Mouse (Mus musculus) effector memory CD4-positive, alpha-beta T cell, adult 5 months (primary cell): ENCODE data around the gene Pcif1. TPM values are rescaled to one million over a fixed set of nuclear protein-coding genes. Genes with fewer than 3 reads are reported as not detected.

Experiments used
- polyA plus RNA-seq: library from polyadenylated mRNA; unstranded; fragments of 100-300 nt; shearing (Covaris generic); gene quantifications from one replicate; pipeline ENCODE4 v1.2.1, GENCODE M21; 2017

Pcif1 gene
- 133 TPM for polyA plus RNA-seq

DNA sequence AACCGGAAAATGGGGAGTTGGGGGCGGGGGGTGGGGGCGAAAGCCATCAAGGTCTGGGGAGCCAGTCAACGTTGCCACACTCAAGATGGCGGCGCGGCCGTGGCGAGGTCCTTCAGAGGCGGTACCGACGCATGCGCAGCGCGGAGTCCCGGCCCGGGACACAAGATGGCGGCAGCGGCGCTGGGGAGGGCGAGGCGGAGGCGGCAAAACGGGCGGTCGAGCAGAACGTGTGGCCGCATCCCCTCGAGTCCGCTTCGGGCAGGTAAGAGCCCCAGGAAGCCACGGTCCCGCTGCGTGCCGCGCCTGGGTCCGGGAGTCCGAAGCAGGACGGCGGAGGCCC lies at the start of gene Pcif1:
Gene Pcif1 (plus strand): TSS at position 77 of the 340 bp plus-strand sequence.

DNA sequence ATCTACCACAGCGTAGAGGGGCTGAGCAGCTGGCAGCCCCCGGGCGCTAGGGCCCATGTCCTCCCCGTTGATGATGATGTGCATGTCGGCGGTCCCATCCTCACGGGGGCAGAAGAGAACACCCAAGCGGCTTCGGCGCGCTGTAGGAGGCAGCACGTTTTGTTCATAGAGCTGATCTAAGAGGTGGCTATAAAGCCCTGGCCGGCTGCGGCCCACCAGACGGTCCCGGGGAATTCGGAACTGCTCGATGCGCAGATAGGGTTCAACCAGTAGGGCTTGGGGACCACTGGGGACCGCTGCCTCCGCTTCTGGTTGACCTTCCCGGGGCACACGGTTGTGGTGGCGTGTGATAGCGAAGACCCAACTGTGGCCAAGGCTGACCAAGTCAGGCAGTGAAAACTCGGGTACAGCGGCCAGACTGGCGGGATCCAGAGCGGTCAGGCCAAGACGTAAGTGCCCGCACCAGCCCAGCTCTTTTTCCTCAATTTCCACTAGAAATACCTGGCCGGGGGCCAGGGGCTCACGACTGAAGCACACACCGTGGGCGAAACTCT lies 46.3 kb upstream of the Pcif1 start, which contains the start of gene Ctsa:
Gene Ctsa (plus strand): TSS at position 126 of the 554 bp plus-strand sequence.

DNA sequence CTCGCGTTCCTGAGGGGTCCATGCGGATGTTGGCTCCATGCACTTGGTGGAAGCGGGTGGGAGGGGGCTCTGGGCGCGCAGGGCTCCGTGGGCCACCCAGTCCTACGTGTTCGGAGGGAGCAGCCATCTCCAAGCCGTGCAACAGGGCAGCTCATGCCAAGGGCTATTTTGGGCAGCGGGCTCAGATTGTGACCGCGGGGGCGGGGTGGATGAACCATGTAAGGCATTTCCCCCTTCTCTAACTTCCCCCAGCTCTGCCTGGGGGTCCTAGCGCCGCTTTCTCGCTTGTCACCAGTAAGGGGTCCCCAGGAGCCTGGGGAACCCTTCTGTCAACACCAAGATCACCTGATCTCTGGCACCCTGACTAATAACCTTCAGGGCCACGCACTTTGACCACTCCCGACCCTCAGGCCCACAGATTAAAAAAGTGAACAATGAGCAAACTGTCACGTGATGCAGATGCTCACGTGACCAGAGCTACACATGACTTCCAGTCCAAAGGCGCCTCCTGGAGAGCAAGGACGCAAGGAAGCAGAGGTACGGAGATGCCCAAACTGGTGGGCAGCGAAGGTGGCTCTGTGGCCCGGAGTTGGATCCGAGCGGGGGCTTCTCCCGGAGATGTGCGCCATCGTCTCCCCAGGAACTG lies 45.7 kb upstream of the Pcif1 start, which contains the start of gene Neurl2:
Gene Neurl2 (minus strand): TSS at position 143 of the 646 bp plus-strand sequence.

DNA sequence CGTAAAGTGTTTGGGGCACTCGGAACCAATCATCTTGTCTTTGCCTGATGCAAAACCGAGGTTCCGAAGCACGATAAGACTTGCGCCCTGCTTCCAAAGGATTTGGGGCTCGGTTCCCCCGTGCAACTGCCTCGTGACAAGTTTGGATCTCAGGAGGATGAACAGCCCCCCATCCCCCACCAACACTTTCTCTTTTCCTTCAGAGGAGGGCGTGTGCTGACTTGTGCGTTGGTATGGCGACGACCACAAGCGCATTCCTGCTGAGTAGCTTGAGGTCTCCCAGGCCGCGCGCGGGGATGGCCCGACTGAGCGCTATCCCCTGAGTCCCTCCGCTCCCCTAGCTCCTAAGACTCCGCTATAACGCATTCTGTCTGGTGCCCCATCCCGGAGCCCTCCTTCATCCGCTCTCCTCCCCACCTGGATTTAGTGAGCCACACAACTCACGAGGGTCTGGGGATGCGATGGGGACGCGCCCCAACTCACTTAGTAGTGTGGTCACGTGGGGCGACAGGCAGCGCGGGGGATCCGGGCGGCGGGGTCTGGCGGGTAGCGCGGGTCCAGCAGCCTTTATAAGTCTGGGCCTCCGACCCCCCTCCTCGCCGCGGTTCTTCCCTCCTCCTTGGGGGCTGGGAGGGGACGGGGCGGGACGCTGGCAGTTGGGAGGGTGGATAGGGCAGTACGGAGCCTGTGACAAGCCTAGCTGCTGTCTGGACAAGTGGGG lies 21.8 kb upstream of the Pcif1 start, which contains the start of gene Pltp:
Gene Pltp (minus strand): TSS at position 611 of the 721 bp plus-strand sequence.

DNA sequence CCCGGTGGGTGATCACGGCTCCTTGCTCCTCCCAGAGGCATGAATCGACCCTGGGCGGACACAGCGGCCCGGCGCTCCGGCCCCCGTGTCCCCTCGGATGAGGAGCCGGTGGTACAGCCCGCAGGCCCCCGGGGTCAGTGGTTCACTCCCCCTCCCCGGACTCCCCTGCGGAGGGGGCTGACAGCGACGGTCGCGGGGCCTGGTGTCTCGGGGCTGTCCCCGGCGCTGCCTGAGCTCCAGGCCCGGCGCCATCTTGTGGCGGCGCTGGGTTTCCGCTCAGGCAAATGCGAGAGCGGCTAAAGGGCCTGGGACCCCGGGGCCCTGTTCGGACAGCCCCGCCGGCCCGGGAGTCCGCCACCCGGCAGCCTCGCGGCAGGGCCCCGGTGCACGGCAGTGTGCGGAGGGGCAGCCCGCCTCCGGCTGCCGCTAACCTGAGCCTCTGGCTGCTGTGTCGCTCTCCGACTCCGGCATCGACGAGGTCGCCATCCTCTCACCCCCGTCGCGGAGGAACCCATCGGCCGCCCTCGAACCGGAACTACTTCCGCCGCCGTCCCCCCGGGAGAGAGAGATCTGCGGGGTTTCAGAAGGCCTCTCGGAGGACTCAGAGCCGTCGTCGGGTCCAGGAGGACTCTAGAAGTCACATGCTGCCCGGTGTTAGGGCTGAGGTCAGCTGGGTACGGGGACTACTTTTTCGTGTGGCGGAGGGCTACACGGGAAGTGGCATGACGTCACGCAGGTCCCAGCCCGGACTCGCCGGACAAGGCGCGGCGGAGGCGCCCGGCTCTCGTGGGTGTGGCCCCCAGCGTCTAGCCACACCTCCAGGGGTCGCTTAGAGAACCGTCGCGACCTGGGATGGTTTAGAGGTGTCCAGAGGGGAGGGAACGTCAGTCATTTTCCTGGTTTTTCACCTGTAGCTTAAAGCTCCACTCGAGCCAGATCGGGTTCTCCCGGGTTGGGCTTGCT lies 32.3 kb downstream of the Pcif1 start, which contains the start of gene Zfp335:
Gene Zfp335 (minus strand): TSS at position 672 of the 963 bp plus-strand sequence.

DNA sequence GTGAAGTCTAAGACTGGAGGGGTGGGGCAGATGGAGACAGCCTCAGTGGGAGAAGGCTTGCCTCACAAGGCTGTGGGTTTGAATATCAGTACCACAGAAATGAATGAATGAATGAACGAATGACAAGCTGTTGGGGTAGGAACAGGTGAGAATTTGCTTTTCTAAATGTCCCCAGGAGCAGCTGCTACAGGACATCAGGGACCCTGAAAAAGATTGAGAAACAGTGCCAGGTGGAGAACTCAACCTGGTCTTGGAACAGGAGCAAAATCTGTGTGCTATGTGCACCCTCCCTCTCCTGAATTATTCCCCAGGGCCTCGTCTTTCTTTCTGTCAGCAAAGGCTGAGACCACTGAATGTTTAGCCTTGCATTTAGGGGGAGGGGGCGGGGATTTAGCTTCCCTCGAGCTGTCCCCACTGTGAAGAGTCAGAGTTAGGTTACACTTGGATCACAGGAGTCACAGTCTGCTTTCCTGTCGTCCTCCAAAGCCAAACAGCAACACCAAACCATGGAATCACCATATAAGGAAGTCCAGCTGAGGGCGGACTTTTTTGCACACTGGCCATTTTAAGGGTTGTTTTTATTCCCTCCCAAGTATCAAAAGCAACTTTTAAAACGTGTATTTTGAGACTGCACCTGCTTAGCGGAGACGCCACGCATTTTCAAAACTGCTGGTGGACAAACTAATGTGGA lies 61.2 kb downstream of the Pcif1 start, which contains the start of gene Mmp9:
Gene Mmp9 (plus strand): TSS at position 641 of the 691 bp plus-strand sequence.

Other genes with a start within 250 kb of the Pcif1 start
- gene Wfdc16, start 240.5 kb upstream of the Pcif1 start, polyA plus RNA-seq, result not detected
- not detected for gene Wfdc10, start 223.3 kb upstream of the Pcif1 start, polyA plus RNA-seq
- not detected for gene Wfdc9, start 222.7 kb upstream of the Pcif1 start, polyA plus RNA-seq
- not detected for gene Wfdc11, start 205.2 kb upstream of the Pcif1 start, polyA plus RNA-seq
- gene Wfdc13, start 194.2 kb upstream of the Pcif1 start, polyA plus RNA-seq, result not detected
- gene Spint4, start 180.8 kb upstream of the Pcif1 start, polyA plus RNA-seq, result not detected
- not detected for gene Spint5, start 164.0 kb upstream of the Pcif1 start, polyA plus RNA-seq
- gene Wfdc3, start 133.4 kb upstream of the Pcif1 start, polyA plus RNA-seq, result 0.31 TPM
- 53.3 TPM for gene Dnttip1, start 133.3 kb upstream of the Pcif1 start, polyA plus RNA-seq
- gene Ube2c, start 109.4 kb upstream of the Pcif1 start, polyA plus RNA-seq, result 0.85 TPM
- not detected for gene Tnnc2, start 99.3 kb upstream of the Pcif1 start, polyA plus RNA-seq
- gene Snx21, start 93.5 kb upstream of the Pcif1 start, polyA plus RNA-seq, result 3.2 TPM
- gene Acot8, start 74.4 kb upstream of the Pcif1 start, polyA plus RNA-seq, result 27.0 TPM
- 3.1 TPM for gene Zswim3, start 74.2 kb upstream of the Pcif1 start, polyA plus RNA-seq
- gene Zswim1, start 56.6 kb upstream of the Pcif1 start, polyA plus RNA-seq, result 14.0 TPM
- not detected for gene Spata25, start 50.8 kb upstream of the Pcif1 start, polyA plus RNA-seq
- 127 TPM for gene Ctsa, start 46.4 kb upstream of the Pcif1 start, polyA plus RNA-seq
- gene Neurl2, start 45.8 kb upstream of the Pcif1 start, polyA plus RNA-seq, result 0.77 TPM
- gene Pltp, start 21.6 kb upstream of the Pcif1 start, polyA plus RNA-seq, result 5.0 TPM
- 40.2 TPM for gene Zfp335, start 32.5 kb downstream of the Pcif1 start, polyA plus RNA-seq
- 3.1 TPM for gene Mmp9, start 61.5 kb downstream of the Pcif1 start, polyA plus RNA-seq
- 0.54 TPM for gene Slc12a5, start 81.5 kb downstream of the Pcif1 start, polyA plus RNA-seq
- 36.7 TPM for gene Ncoa5, start 155.6 kb downstream of the Pcif1 start, polyA plus RNA-seq
- not detected for gene Cd40, start 176.3 kb downstream of the Pcif1 start, polyA plus RNA-seq
- gene 1700025C18Rik, start 211.4 kb downstream of the Pcif1 start, polyA plus RNA-seq, result not detected